Mouse (Mus musculus) liver, embryonic 12.5 days (tissue): ENCODE measurements around the gene Tcap. TPM values are rescaled to one million over a fixed set of nuclear protein-coding genes. Genes with fewer than 3 reads are reported as not detected.

Experiments used
- ATAC-seq: fragments of 200-750 bp; cut with Nextera tagmentation; 2 replicates; pipeline ENCODE4 v1.8.0; 2017; ENCODE audit warnings: moderate number of reproducible peaks, mild to moderate bottlenecking, moderate library complexity
- H3K27ac ChIP-seq: fragments of 300-500 bp; sonication (generic); 2 replicates; pipeline ENCODE4 v1.5.1; 2016; ENCODE audit warnings: mild to moderate bottlenecking
- H3K27me3 ChIP-seq: fragments of 300-500 bp; sonication (generic); replicated peaks from 2 replicates; pipeline ENCODE4 v1.6.1; 2016; ENCODE audit warnings: mild to moderate bottlenecking, moderate library complexity
- H3K36me3 ChIP-seq: fragments of 300-500 bp; sonication (generic); 2 replicates; pipeline ENCODE4 v1.6.1; 2016; ENCODE audit warnings: mild to moderate bottlenecking, moderate library complexity
- H3K4me1 ChIP-seq: fragments of 300-500 bp; sonication (generic); 2 replicates; pipeline ENCODE4 v1.6.1; 2016
- H3K4me2 ChIP-seq: fragments of 300-500 bp; sonication (generic); 2 replicates; pipeline ENCODE4 v1.6.1; 2016; ENCODE audit warnings: mild to moderate bottlenecking, moderate library complexity
- H3K4me3 ChIP-seq: fragments of 300-500 bp; sonication (generic); 2 replicates; pipeline ENCODE4 v1.5.1; 2016; ENCODE audit warnings: mild to moderate bottlenecking, moderate library complexity
- H3K9ac ChIP-seq: fragments of 300-500 bp; sonication (generic); 2 replicates; pipeline ENCODE4 v1.6.1; 2016; ENCODE audit warnings: mild to moderate bottlenecking, moderate library complexity
- H3K9me3 ChIP-seq: fragments of 300-500 bp; sonication (generic); replicated peaks from 2 replicates; pipeline ENCODE4 v1.6.1; 2016; ENCODE audit warnings: mild to moderate bottlenecking, moderate library complexity
- WGBS: fragments of 180-500 bp; shearing (Covaris S2); methylation state at CpG from one replicate; pipeline ENCODE4 v1.1.7; 2016; ENCODE audit not compliant: insufficient replicate concordance; 5-methylcytosine and 5-hydroxymethylcytosine counted together
- polyA plus RNA-seq: library from polyadenylated mRNA; unstranded; fragments of >200 nt; fragmentation: Nextera tagmentation; extraction: Ambion mirVana; gene quantifications from 2 replicates; pipeline ENCODE4 v1.2.1, GENCODE M21; 2016

Tcap gene
- polyA plus RNA-seq, 1 experiment from 2014 or later, result not detected

- H3K4me2 ChIP-seq, result peak overlapping the region; percentile 77
- H3K9me3 ChIP-seq, result no peaks in the 10 kb centered on the region
- peak overlapping the region; percentile 78 for H3K4me3 ChIP-seq
- peak; percentile 6; the same call in 1 of the 2 replicates for ATAC-seq
- 14% methylated on average over 13 of the region's 13 CpGs for WGBS
- peak overlapping the region; percentile 78 for H3K9ac ChIP-seq
- H3K36me3 ChIP-seq, result no peaks in the 10 kb centered on the region
- H3K27ac ChIP-seq, result peak overlapping the region; percentile 61
- peaks cover 60% of the 10 kb centered on the region for H3K4me1 ChIP-seq
- peaks cover 28% of the 10 kb centered on the region for H3K27me3 ChIP-seq
Observed at GRCm38 (mm10) chr11:98357396-98358160, 26.0 kb upstream of the Tcap start.

DNA sequence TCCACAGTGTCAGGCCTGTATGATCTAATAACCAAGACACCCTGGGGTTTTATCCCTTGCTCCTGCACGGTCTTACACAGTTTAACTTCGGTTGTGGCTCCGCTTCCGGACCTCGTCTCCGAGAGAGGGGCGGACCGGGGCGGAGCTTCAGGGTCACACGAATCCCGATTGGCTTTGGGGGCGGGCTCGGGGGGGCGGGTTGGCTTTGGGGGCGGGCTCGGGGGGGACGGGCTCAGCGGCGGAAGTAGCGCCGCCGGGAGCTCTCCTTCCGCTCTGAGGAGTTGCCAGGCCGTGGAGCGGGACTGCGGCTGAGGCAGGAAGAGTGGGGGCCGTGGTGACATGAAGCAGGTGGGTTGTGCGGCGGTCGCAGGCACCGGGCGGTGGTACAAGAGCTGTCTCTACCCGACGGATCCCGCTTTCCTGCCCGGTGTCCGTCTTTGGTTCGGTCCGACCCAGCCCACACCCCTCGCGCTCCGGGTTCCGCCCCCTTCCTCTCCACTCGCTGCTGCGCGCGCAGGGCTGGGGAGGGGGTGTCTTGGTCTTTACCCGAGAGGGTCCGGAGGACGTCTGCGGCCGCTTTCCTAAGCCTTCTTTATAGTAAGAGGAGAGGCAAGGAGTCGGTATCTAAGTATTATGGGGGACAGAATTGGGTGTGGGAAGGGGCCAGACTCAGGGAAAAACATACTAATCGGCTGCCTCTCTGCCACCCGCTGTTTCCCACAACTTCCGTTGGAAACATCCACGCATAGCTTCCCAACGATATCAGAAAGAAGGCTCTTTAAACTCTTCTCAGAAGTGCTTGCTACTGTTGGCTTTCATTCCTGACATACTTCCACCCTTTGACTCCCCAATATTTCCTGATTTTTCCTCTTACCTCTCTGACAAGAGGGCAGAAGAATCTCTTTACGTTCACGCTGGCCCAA lies 25.2 kb upstream of the Tcap start, which contains the start of gene Stard3:
Gene Stard3, plus strand, starts transcription at position 208 of the 923 bp plus-strand sequence.
- ATAC-seq, result peak; percentile 84
- peak within 1 kb of the TSS; percentile 78 for H3K9ac ChIP-seq
- peak within 1 kb of the TSS; percentile 81 for H3K27ac ChIP-seq
- H3K9me3 ChIP-seq, result no peaks in the 10 kb centered on the region
- H3K4me2 ChIP-seq, result peak within 1 kb of the TSS; percentile 77
- WGBS, result under 1% methylated on average over 59 of the region's 60 CpGs
- peaks cover 20% of the 10 kb centered on the region for H3K27me3 ChIP-seq
- peaks cover 60% of the 10 kb centered on the region for H3K4me1 ChIP-seq
- H3K36me3 ChIP-seq, result no peaks in the 10 kb centered on the region
- peak within 1 kb of the TSS; percentile 78 for H3K4me3 ChIP-seq

GRCm38 (mm10) chr11:98360866-98361521 lies 22.6 kb upstream of the Tcap start:
- Histone ChIP-seq H3K9me3 (no peaks in the 10 kb centered on the region), H3K4me1 (peaks cover 64% of the 10 kb centered on the region), H3K27ac (0 out of 2 replicates have a peak overlapping the region, but pooled peaks have one; percentile 12), H3K4me2 (peak overlapping the region; percentile 8; the same call in 1 of the 2 replicates), H3K4me3 (no peak overlapping the region), H3K27me3 (no peaks in the 10 kb centered on the region), H3K36me3 (no peaks in the 10 kb centered on the region), H3K9ac (no peak overlapping the region)
- 65% methylated on average over 9 of the region's 9 CpGs for WGBS
- no peak for ATAC-seq

- peaks cover 44% of the 10 kb centered on the region for H3K4me1 ChIP-seq
- H3K27me3 ChIP-seq, result no peaks in the 10 kb centered on the region
- no peak overlapping the region for H3K9ac ChIP-seq
- H3K4me3 ChIP-seq, result no peak overlapping the region
- WGBS, result 71% methylated on average over 5 of the region's 5 CpGs
- no peak overlapping the region for H3K4me2 ChIP-seq
- H3K36me3 ChIP-seq, result no peaks in the 10 kb centered on the region
- no peak overlapping the region for H3K27ac ChIP-seq
- no peaks in the 10 kb centered on the region for H3K9me3 ChIP-seq
- ATAC-seq, result no peak
Observed at GRCm38 (mm10) chr11:98363817-98364216, 19.8 kb upstream of the Tcap start.

GRCm38 (mm10) chr11:98364410-98364809 lies 19.2 kb upstream of the Tcap start:
- H3K4me2 ChIP-seq, result no peak overlapping the region
- no peak overlapping the region for H3K4me3 ChIP-seq
- H3K36me3 ChIP-seq, result no peaks in the 10 kb centered on the region
- peaks cover 38% of the 10 kb centered on the region for H3K4me1 ChIP-seq
- no peak for ATAC-seq
- H3K9me3 ChIP-seq, result no peaks in the 10 kb centered on the region
- 90% methylated on average over 5 of the region's 5 CpGs for WGBS
- no peaks in the 10 kb centered on the region for H3K27me3 ChIP-seq
- no peak overlapping the region for H3K9ac ChIP-seq
- H3K27ac ChIP-seq, result no peak overlapping the region

GRCm38 (mm10) chr11:98366290-98366689 lies 17.3 kb upstream of the Tcap start:
- H3K4me2 ChIP-seq, result no peak overlapping the region
- no peaks in the 10 kb centered on the region for H3K27me3 ChIP-seq
- WGBS, result 54% methylated on average over 10 of the region's 10 CpGs
- H3K4me1 ChIP-seq, result peaks cover 21% of the 10 kb centered on the region
- no peak overlapping the region for H3K9ac ChIP-seq
- H3K27ac ChIP-seq, result no peak overlapping the region
- H3K9me3 ChIP-seq, result no peaks in the 10 kb centered on the region
- ATAC-seq, result no peak
- no peak overlapping the region for H3K4me3 ChIP-seq
- no peaks in the 10 kb centered on the region for H3K36me3 ChIP-seq

- H3K36me3 ChIP-seq, result no peaks in the 10 kb centered on the region
- H3K9me3 ChIP-seq, result no peaks in the 10 kb centered on the region
- no peak overlapping the region for H3K4me3 ChIP-seq
- no peak overlapping the region for H3K27ac ChIP-seq
- no peak overlapping the region for H3K9ac ChIP-seq
- H3K27me3 ChIP-seq, result no peaks in the 10 kb centered on the region
- H3K4me2 ChIP-seq, result no peak overlapping the region
- ATAC-seq, result no peak
- H3K4me1 ChIP-seq, result peaks cover 10% of the 10 kb centered on the region
- WGBS, result 66% methylated on average over 10 of the region's 10 CpGs
Observed at GRCm38 (mm10) chr11:98367171-98367862, 16.3 kb upstream of the Tcap start.

DNA sequence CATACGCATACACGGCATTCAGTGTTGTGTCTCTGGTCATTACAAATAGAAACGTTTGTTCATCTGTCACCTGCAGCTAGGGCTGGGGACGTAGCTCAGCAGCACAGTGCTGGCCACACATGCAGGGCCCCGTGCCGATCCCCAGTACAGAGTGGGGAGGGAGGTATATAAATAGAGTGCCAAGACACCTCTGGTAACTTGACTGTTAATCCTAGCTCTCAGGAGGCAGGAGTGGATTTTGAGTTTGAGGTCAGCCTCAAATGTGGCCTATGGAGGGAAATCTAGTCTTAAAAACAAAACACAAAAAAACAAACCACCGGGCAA lies 15.8 kb upstream of the Tcap start:
- no peak overlapping the region for H3K4me2 ChIP-seq
- ATAC-seq, result no peak
- H3K9me3 ChIP-seq, result no peaks in the 10 kb centered on the region
- WGBS, result 83% methylated on average over 7 of the region's 7 CpGs
- H3K27me3 ChIP-seq, result no peaks in the 10 kb centered on the region
- H3K9ac ChIP-seq, result no peak overlapping the region
- peaks cover 9% of the 10 kb centered on the region for H3K4me1 ChIP-seq
- peaks cover 2% of the 10 kb centered on the region; the same call in 1 of the 2 replicates for H3K36me3 ChIP-seq
- H3K4me3 ChIP-seq, result no peak overlapping the region
- no peak overlapping the region for H3K27ac ChIP-seq

DNA sequence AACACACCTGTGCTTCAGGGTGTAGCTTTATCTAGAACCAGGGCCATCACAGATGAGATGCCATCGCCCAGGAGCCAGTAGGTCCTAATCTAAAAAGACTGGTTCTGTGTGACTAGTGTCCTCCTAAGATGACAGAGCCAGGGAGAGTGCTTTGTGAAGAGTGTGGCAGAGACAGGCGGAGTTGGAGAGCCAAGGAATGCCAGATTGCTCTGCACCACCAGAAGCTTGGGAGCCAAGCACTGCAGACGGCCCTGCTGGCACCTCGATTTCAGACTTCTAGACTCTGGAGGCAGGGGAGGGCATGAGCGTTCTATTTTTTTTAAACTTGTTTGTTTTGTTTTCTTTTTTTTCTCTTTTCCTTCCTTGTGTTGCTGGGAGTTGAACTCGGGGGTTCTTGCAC lies 14.3 kb upstream of the Tcap start:
- 67% methylated on average over 6 of the region's 6 CpGs for WGBS
- Histone ChIP-seq H3K36me3 (peaks cover 11% of the 10 kb centered on the region), H3K27me3 (no peaks in the 10 kb centered on the region), H3K4me3 (no peak overlapping the region), H3K4me1 (peaks cover 1% of the 10 kb centered on the region; the same call in 1 of the 2 replicates), H3K27ac (no peak overlapping the region), H3K4me2 (no peak overlapping the region), H3K9ac (no peak overlapping the region), H3K9me3 (no peaks in the 10 kb centered on the region)
- no peak for ATAC-seq

DNA sequence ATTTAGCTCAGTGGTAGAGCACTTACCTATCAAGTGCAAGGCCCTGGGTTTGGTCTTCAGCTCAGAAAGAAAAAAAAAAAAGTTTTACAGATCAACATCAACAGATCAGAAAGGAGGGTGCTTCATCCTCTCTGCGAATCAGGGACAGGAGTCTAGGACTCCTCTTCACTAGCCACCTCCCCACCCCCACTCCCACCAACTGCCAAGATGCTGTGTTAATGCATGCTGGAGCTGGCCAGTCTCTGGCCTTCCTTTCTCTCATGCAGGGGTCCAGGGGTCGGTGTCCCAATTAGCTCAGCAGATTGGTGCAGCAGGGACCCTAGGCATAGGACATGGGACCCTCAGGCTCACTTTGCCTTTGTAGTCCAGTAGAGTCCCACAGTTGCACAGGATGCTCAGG lies 13.0 kb upstream of the Tcap start:
- Histone ChIP-seq H3K36me3 (peaks cover 24% of the 10 kb centered on the region), H3K9ac (no peak overlapping the region), H3K27ac (no peak overlapping the region), H3K4me1 (no peaks in the 10 kb centered on the region), H3K27me3 (no peaks in the 10 kb centered on the region), H3K4me3 (no peak overlapping the region), H3K9me3 (no peaks in the 10 kb centered on the region), H3K4me2 (no peak overlapping the region)
- no peak for ATAC-seq
- WGBS, result 83% methylated on average over 2 of the region's 2 CpGs

DNA sequence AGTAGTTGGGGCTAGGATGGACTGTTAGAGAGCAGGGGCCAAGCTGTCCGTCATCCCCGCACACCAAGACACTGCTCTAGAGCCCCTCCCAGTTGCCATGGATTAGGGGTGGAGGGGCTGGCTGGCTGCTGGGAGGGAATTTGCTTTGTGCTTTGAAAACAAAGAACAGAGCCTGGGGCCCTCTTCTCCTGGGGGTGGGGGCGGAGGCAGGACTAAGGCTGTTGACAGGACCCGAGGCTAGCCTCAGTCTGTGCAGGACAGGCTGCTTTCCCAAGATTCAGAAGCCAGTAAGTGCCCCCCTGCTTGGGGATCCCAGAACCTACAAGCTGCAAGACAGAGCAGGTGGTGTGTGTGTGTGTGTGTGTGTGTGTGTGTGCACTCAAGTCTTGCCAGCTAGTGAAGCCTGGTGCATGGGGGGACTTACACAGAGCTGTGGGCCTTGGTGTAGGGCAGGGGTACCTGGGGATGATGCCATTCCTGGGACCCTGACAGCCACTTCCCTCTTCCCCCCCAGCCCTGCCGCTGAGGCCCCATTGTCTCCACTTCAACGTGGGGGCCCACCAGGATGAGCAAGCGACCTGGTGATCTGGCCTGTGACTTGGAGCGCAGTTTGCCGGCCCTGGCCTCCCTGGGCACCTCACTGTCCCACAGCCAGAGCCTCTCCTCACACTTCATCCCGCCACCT lies 11.9 kb upstream of the Tcap start:
- H3K27me3 ChIP-seq, result no peaks in the 10 kb centered on the region
- no peaks in the 10 kb centered on the region for H3K4me1 ChIP-seq
- peaks cover 35% of the 10 kb centered on the region for H3K36me3 ChIP-seq
- H3K9ac ChIP-seq, result no peak overlapping the region
- WGBS, result 67% methylated on average over 9 of the region's 10 CpGs
- H3K4me3 ChIP-seq, result no peak overlapping the region
- no peak overlapping the region for H3K4me2 ChIP-seq
- no peak overlapping the region for H3K27ac ChIP-seq
- no peak for ATAC-seq
- no peaks in the 10 kb centered on the region for H3K9me3 ChIP-seq
